Mouse (Mus musculus): Measurements from ENCODE around the gene Phf11c. TPM values are rescaled to one million over a fixed set of nuclear protein-coding genes. Genes with fewer than 3 reads are reported as not detected.
"Not testable (repeated sequence)": the region's sequence is repeated elsewhere in the genome, so short reads cannot be mapped to it uniquely, and the experiment has no call there.

Phf11c gene
- polyA plus RNA-seq, 1 experiment from 2014 or later, result 0.38 TPM

DNA sequence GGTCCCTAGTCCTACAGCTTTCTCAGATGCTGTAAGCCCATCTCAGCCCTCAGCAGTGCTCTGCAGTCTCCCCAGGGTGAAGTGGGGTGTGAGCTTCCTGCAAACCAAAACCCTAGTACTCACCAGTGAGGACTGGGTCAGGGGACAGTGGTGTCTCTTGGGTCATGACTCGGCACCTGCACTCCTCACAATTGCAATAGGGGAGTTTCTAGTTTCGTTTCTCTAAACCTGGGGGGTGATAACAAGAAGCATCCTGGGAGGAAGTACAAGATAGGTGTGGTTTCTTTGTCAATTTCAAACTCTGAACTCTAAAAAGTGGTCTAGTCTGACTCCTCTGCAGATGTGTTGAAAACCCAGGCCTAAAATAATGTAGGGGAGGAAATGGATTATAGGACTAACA is 1.8 kb upstream of the Phf11c start:
- Histone ChIP-seq H3K4me3 (no peak overlapping the region), H3K9me3 (no peaks in the 10 kb centered on the region), H3K4me2 (no peak overlapping the region), H3K36me3 (no peaks in the 10 kb centered on the region; the same call in 1 of the 2 replicates), H3K27me3 (no peaks in the 10 kb centered on the region), H3K4me1 (replicated peaks) (no peaks in the 10 kb centered on the region), H3K27ac (replicated peaks) (no peak overlapping the region), H3K9ac (no peak overlapping the region)
- ATAC-seq (ENCODE audit: low read depth), result no peak
- WGBS, result 77% methylated on average over 2 of the region's 2 CpGs

DNA sequence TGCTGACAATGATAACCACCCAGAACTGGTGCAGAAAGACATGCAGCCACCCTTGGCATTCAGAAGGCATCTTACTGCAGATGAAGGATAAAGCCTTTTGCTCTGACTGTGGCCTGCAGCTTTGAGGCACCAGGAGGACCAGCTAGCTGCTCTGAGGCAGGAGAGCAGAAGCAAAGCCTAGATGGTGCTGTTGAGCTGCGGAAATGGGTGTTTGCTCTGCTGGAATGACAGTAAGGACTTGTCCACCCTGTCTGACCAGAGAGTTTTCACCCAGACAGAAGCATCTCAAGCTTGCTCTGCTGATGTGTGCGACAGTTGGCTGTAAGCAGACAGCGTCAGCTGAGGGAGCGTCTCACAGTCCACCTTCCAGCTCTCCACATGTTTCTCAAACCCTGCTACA is 5.0 kb downstream of the Phf11c start:
- H3K9ac ChIP-seq; H3K4me3 ChIP-seq; ATAC-seq (ENCODE audit: low read depth); H3K4me1 ChIP-seq (replicated peaks); H3K4me2 ChIP-seq; H3K36me3 ChIP-seq; H3K27me3 ChIP-seq; H3K27ac ChIP-seq (replicated peaks); H3K9me3 ChIP-seq: not testable (repeated sequence)
- 81% methylated on average over 4 of the region's 4 CpGs for WGBS

DNA sequence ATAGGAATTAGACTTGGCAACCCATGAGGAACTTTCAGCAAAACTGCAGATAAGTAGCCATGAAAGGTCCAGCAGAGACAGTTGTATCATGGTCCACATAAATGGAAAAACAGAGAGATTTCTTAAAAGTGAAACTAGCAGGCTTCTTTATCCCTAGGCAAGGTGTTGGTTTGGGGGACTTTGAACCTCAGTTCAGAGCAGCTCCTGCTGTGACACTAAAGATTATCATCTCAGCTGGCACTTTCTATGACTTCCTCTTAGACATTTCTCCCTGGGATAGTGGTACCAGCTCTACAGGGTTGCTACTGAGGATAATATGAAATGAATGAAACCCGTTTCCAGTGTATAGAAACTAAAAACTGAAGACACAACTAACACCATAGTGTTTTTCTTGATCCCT is 5.6 kb downstream of the Phf11c start:
- WGBS, result 57% methylated on average over 1 of the region's 1 CpGs
- Histone ChIP-seq H3K9me3 (no peaks in the 10 kb centered on the region), H3K27me3 (no peaks in the 10 kb centered on the region), H3K36me3 (no peaks in the 10 kb centered on the region), H3K9ac (no peak overlapping the region), H3K4me2 (no peak overlapping the region), H3K27ac (replicated peaks) (no peak overlapping the region), H3K4me1 (replicated peaks) (no peaks in the 10 kb centered on the region), H3K4me3 (no peak overlapping the region)
- ATAC-seq (ENCODE audit: low read depth), result no peak

DNA sequence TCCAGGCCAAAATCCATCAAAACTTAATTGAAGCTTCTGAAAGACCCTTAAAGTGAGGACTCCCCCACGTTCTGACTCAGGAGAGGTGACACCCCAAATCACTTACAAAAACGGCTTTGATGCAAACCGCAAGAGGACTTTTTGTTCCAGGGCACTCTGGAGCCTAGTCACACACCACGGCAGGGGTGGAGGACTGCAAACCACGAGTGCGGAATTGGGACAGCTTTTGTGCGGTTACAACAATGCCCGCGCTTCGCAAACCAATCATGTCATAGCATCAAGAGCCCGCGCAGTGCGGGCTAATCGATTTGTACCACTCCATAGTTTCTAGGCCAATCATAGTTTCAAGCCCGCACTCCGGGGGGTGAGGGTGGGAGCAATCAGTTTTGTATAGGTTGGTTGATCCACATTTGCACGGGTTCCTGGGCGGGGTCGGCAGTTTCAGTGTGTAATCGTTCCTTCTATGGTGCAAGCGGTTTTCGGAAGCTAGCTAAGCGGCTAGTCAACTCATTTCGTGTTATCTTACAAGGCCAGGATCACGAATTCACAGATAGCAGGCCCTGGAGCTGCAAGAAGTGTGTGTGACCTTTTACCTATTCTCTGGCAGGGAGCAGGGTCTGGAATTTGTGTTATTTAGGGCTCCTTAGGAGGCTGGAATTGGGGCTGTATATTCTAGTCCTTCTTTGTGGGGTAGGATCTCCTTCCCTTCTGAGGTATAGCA is 24.7 kb downstream of the Phf11c start:
- WGBS, result 92% methylated on average over 25 of the region's 25 CpGs
- no peak overlapping the region for H3K4me2 ChIP-seq

DNA sequence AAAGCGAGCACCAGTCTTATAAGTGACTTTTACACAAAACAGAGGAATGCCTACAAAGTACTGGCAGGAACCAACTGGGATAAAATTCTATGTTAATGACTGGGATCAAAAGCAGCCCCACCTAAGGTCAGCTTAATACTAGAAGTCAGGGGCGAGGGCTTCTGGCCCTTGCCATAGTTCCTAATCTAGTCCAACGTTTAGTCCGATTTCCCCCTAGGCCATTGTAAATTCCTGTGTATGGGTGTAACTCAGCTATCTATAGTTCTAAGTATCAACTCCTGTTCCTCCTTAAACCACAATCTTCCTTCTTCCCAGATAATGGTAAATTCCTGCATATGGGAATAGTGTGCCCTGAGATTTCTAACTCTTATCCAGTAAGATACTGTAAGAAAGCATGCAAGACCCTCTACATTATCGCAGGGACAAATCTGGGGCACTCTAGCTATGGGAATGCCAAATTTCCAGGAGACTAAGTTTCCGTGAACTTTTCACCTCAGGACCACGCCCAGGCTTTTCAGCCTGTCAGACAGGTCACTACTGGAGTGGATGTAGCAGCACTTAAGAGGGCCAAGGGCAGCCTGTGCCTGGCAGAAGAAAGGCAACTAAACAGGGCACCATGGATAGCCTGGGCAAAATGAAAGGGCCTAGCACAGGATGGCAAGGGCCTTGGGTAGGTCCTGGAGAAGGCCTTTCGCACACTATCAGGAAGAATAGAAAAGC is 28.6 kb downstream of the Phf11c start:
- ATAC-seq (ENCODE audit: low read depth), result no peak
- H3K4me2 ChIP-seq, result no peak overlapping the region
- H3K4me1 ChIP-seq (replicated peaks), result no peaks in the 10 kb centered on the region
- no peak overlapping the region for H3K4me3 ChIP-seq
- no peaks in the 10 kb centered on the region for H3K36me3 ChIP-seq
- H3K9ac ChIP-seq, result no peak overlapping the region
- peaks cover 6% of the 10 kb centered on the region for H3K9me3 ChIP-seq
- H3K27ac ChIP-seq (replicated peaks), result no peak overlapping the region
- WGBS, result 94% methylated on average over 8 of the region's 8 CpGs
- no peaks in the 10 kb centered on the region for H3K27me3 ChIP-seq

More for the DNA sequence above, 24.7 kb downstream of the Phf11c start:
- H3K9me3 ChIP-seq, result peaks cover 8% of the 10 kb centered on the region
- no peak overlapping the region for H3K27ac ChIP-seq (replicated peaks)
- H3K27me3 ChIP-seq, result no peaks in the 10 kb centered on the region
- no peak overlapping the region for H3K9ac ChIP-seq
- H3K36me3 ChIP-seq, result no peaks in the 10 kb centered on the region
- ATAC-seq (ENCODE audit: low read depth), result no peak
- H3K4me3 ChIP-seq, result no peak overlapping the region
- H3K4me1 ChIP-seq (replicated peaks), result no peaks in the 10 kb centered on the region

DNA sequence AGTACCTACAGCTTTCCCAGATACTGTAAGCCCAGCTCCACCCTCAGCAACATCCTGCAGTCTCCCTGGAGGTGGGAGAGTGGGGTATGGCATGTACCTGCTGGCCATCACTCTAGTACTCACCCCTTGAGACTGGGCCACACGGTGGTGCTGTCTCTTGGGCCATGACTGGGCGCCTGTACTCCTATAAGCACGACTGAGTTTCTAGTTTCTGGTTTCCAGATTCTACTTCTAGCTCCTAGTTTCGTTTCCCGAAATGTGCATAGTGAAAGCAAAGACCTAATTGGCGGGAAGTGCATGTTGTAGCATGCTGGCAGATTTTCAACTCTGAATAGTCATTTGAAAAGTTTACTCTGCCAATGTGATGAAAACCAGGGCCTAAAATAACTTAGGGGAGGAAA is 29.9 kb downstream of the Phf11c start, which contains the start of gene Phf11d:
Phf11d (minus strand) TSS at position 227 of the 401 bp plus-strand sequence.
- 84% methylated on average over 6 of the region's 6 CpGs for WGBS
- Histone ChIP-seq H3K4me3 (no peak within 1 kb of the TSS), H3K36me3 (no peaks in the 10 kb centered on the region), H3K27ac (replicated peaks) (no peak within 1 kb of the TSS), H3K9me3 (no peaks in the 10 kb centered on the region), H3K27me3 (no peaks in the 10 kb centered on the region), H3K4me2 (no peak within 1 kb of the TSS), H3K4me1 (replicated peaks) (no peaks in the 10 kb centered on the region), H3K9ac (no peak within 1 kb of the TSS)
- ATAC-seq (ENCODE audit: low read depth), result no peak

DNA sequence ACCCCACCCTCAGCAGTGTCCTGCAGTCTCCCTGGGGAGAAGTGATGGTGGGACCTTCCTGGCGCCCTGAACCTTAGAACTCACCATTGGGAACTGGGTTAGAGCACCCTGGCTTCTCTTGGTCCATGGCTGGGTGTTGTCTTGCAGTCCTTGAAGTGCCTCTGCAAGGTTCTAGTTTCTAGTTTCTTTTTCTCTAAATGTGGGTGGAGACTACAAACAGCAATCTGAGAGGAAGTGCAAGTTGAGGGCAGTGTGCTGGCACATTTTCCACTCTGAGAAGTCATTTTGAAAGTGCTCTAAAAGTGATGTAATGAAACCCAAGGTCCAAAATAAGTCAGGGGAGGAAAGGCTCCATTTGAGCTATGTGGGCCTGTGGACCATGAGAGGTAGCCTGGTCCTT is 54.0 kb downstream of the Phf11c start, which contains the start of gene Phf11b:
Phf11b (minus strand) TSS at position 163 of the 400 bp plus-strand sequence.
- not testable (repeated sequence) for H3K9me3 ChIP-seq; H3K4me1 ChIP-seq (replicated peaks); H3K36me3 ChIP-seq; H3K27me3 ChIP-seq; H3K27ac ChIP-seq (replicated peaks); H3K9ac ChIP-seq; ATAC-seq (ENCODE audit: low read depth); H3K4me3 ChIP-seq; H3K4me2 ChIP-seq
- 70% methylated on average over 1 of the region's 1 CpGs for WGBS

DNA sequence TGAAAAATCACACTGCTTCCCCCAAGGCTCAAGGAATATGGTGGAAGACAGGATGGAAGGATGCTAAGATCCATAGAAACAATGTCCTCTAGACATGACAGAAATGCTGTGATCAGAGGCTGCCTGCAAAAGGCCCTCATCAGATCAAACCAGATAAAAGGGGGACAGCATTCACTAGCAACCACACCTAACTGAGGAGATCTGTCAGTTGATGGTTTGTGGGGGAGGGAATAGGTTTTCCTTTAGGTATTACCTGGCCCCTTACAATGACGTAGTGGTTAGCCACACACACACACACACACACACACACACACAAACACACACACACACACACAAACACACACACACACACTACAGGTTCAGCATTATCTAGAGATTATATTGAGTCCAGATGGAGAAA is 55.6 kb downstream of the Phf11c start:
- Histone ChIP-seq H3K4me1 (replicated peaks) (no peaks in the 10 kb centered on the region), H3K9ac (no peak overlapping the region), H3K9me3 (no peaks in the 10 kb centered on the region), H3K27ac (replicated peaks) (no peak overlapping the region), H3K36me3 (no peaks in the 10 kb centered on the region), H3K4me3 (no peak overlapping the region), H3K4me2 (no peak overlapping the region), H3K27me3 (no peaks in the 10 kb centered on the region)
- no peak for ATAC-seq (ENCODE audit: low read depth)
- 83% methylated on average over 1 of the region's 1 CpGs for WGBS

DNA sequence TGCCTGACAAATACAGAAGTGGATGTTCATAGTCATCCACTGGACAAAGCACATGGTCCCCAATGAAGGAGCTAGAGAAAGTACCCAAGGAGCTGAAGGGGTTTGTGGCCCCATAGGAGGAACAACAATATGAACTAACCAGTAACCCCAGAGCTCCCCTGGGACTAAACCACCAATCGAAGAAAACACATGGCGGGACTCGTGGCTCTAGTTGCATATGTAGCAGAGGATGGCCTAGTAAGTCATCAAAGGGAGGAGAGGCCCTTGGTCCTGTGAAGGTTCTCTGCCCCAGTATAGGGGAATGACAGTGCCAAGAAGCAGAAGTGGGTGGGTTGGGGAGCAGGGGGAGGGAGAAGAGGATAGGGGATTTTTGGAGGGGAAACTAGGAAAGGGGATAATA is 59.1 kb downstream of the Phf11c start:
- H3K36me3 ChIP-seq; H3K27ac ChIP-seq (replicated peaks); H3K4me2 ChIP-seq; H3K4me1 ChIP-seq (replicated peaks); ATAC-seq (ENCODE audit: low read depth); H3K9ac ChIP-seq; H3K9me3 ChIP-seq; H3K4me3 ChIP-seq; H3K27me3 ChIP-seq: not testable (repeated sequence)
- 81% methylated on average over 3 of the region's 3 CpGs for WGBS

Other genes with a start within 250 kb of the Phf11c start
- gene Gm5142, start 216.6 kb downstream of the Phf11c start, polyA plus RNA-seq (2015; fragmentation: Nextera tagmentation; extraction: Ambion mirVana), result not detected in 2 replicates
- gene Rcbtb1, start 194.2 kb downstream of the Phf11c start, polyA plus RNA-seq (2015; fragmentation: Nextera tagmentation; extraction: Ambion mirVana), result 58.2 and 58.6 TPM in 2 replicates
- not detected in 2 replicates for gene Gm6904, start 135.2 kb downstream of the Phf11c start, polyA plus RNA-seq (2015; fragmentation: Nextera tagmentation; extraction: Ambion mirVana)
- gene Phf11a, start 97.9 kb downstream of the Phf11c start, polyA plus RNA-seq (2015; fragmentation: Nextera tagmentation; extraction: Ambion mirVana), result not detected in 2 replicates
- 0.54 TPM in 1 of 2 replicates, not detected in the other for gene Phf11b, start 54.0 kb downstream of the Phf11c start, polyA plus RNA-seq (2015; fragmentation: Nextera tagmentation; extraction: Ambion mirVana)
- gene Phf11d, start 29.9 kb downstream of the Phf11c start, polyA plus RNA-seq (2015; fragmentation: Nextera tagmentation; extraction: Ambion mirVana), result 0.47 and 0.48 TPM in 2 replicates
- gene Setdb2, start 45.5 kb upstream of the Phf11c start, polyA plus RNA-seq (2015; fragmentation: Nextera tagmentation; extraction: Ambion mirVana), result 6.1 and 9.7 TPM in 2 replicates
- 22.8 and 23.4 TPM in 2 replicates for gene Cab39l, start 45.6 kb upstream of the Phf11c start, polyA plus RNA-seq (2015; fragmentation: Nextera tagmentation; extraction: Ambion mirVana)
- gene Cdadc1, start 202.6 kb upstream of the Phf11c start, polyA plus RNA-seq (2015; fragmentation: Nextera tagmentation; extraction: Ambion mirVana), result 36.1 and 38.5 TPM in 2 replicates
- gene Shisa2, start 229.9 kb upstream of the Phf11c start, polyA plus RNA-seq (2015; fragmentation: Nextera tagmentation; extraction: Ambion mirVana), result 3.6 and 9.1 TPM in 2 replicates

Measured in neural tube, embryonic 13.5 days (tissue).